Mouse (Mus musculus) E14TG2a.4 (cell line): ENCODE results near the gene Slc30a7.

Source experiments
- CTCF ChIP-seq: conservative IDR thresholded peaks from 2 replicates; pipeline ENCODE4 v1.5.1; 2014; ENCODE audit warnings: low read length
- NANOG ChIP-seq: IDR thresholded peaks from 2 replicates; pipeline ENCODE4 v1.6.1; 2014; ENCODE audit warnings: borderline replicate concordance, low read length, mixed read lengths
- POU5F1 ChIP-seq: IDR thresholded peaks from 2 replicates; pipeline ENCODE4 v1.6.1; 2014; ENCODE audit warnings: low read length, borderline replicate concordance

DNA sequence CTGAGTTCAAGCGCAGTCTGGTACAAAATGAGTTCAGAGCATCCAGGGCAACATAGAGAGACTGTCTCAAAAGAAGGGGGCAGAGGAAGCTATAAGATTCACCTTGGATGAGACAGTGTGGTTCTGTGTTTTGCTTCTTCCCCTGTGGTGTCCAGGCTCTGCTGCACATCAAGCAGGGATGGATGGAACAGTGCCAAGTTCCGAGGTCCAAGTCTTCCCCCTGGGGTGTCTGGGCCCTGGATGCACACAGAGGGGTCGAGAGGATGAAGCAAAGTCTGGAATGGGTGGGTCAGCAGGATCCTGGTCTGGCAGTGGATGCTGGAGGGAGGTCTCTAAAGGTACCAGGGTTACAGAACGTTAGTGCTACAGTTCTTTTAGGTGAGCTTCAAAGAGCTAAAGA, 11.4 kb upstream of the Slc30a7 start:
- TF ChIP-seq CTCF (no peak), NANOG (no peak), POU5F1 (no peak)
